Mouse (Mus musculus): Measurements from ENCODE around the gene Ap3b1. TPM values are rescaled to one million over a fixed set of nuclear protein-coding genes. Genes with fewer than 3 reads are reported as not detected.

The Ap3b1 gene
- polyA plus RNA-seq, 1 experiment = 23.0 TPM

- WGBS = 87% methylated on average over 7 of the region's 7 CpGs
- Histone ChIP-seq H3K4me1 (ENCODE audit: control insufficient read depth, insufficient read depth, low read length) (no peaks in the 10 kb centered on the region; the same call in 1 of the 2 replicates), H3K4me3 (replicated peaks; ENCODE audit: control insufficient read depth, low read depth, low read length) (no peak overlapping the region), H3K27ac (ENCODE audit: control insufficient read depth, insufficient read depth, low read depth, low read length, poor library complexity) (no peak overlapping the region)
- TF ChIP-seq CTCF (IDR thresholded peaks at IDR 0.05; ENCODE audit: control insufficient read depth, insufficient read depth, low read length) (no peak), POLR2A (IDR thresholded peaks at IDR 0.05; ENCODE audit: borderline replicate concordance, control insufficient read depth, low read depth, low read length) (no peak)
Measured at GRCm38 (mm10) chr13:94480256-94480655, 121.5 kb downstream of the Ap3b1 start.

- no peak overlapping the region for H3K4me3 ChIP-seq (replicated peaks; ENCODE audit: control insufficient read depth, low read depth, low read length)
- 83% methylated on average over 3 of the region's 3 CpGs for WGBS
- TF ChIP-seq POLR2A (IDR thresholded peaks at IDR 0.05; ENCODE audit: borderline replicate concordance, control insufficient read depth, low read depth, low read length) (no peak), CTCF (IDR thresholded peaks at IDR 0.05; ENCODE audit: control insufficient read depth, insufficient read depth, low read length) (no peak)
Measured at GRCm38 (mm10) chr13:94490684-94491083, 131.9 kb downstream of the Ap3b1 start.

GRCm38 (mm10) chr13:94491159-94491558 lies 132.4 kb downstream of the Ap3b1 start:
- Histone ChIP-seq H3K27ac (ENCODE audit: control insufficient read depth, insufficient read depth, low read depth, low read length, poor library complexity) (no peak overlapping the region), H3K4me1 (ENCODE audit: control insufficient read depth, insufficient read depth, low read length) (no peaks in the 10 kb centered on the region), H3K4me3 (replicated peaks; ENCODE audit: control insufficient read depth, low read depth, low read length) (no peak overlapping the region)
- no peak for TF ChIP-seq POLR2A (IDR thresholded peaks at IDR 0.05; ENCODE audit: borderline replicate concordance, control insufficient read depth, low read depth, low read length)
- TF ChIP-seq CTCF (IDR thresholded peaks at IDR 0.05; ENCODE audit: control insufficient read depth, insufficient read depth, low read length) = no peak
- 89% methylated on average over 8 of the region's 8 CpGs for WGBS

More at GRCm38 (mm10) chr13:94490684-94491083, 131.9 kb downstream of the Ap3b1 start:
- Histone ChIP-seq H3K4me1 (ENCODE audit: control insufficient read depth, insufficient read depth, low read length) (no peaks in the 10 kb centered on the region), H3K27ac (ENCODE audit: control insufficient read depth, insufficient read depth, low read depth, low read length, poor library complexity) (no peak overlapping the region)

GRCm38 (mm10) chr13:94497521-94497920 lies 138.8 kb downstream of the Ap3b1 start:
- TF ChIP-seq CTCF (IDR thresholded peaks at IDR 0.05; ENCODE audit: control insufficient read depth, insufficient read depth, low read length) (no peak), POLR2A (IDR thresholded peaks at IDR 0.05; ENCODE audit: borderline replicate concordance, control insufficient read depth, low read depth, low read length) (no peak)
- Histone ChIP-seq H3K4me1 (ENCODE audit: control insufficient read depth, insufficient read depth, low read length) (no peaks in the 10 kb centered on the region), H3K4me3 (replicated peaks; ENCODE audit: control insufficient read depth, low read depth, low read length) (no peak overlapping the region), H3K27ac (ENCODE audit: control insufficient read depth, insufficient read depth, low read depth, low read length, poor library complexity) (no peak overlapping the region)
- WGBS = 82% methylated on average over 3 of the region's 3 CpGs

GRCm38 (mm10) chr13:94506411-94506810 lies 147.7 kb downstream of the Ap3b1 start:
- no peak for TF ChIP-seq CTCF (IDR thresholded peaks at IDR 0.05; ENCODE audit: control insufficient read depth, insufficient read depth, low read length)
- no peak for TF ChIP-seq POLR2A (IDR thresholded peaks at IDR 0.05; ENCODE audit: borderline replicate concordance, control insufficient read depth, low read depth, low read length)
- no peak overlapping the region for H3K27ac ChIP-seq (ENCODE audit: control insufficient read depth, insufficient read depth, low read depth, low read length, poor library complexity)
- 76% methylated on average over 3 of the region's 3 CpGs for WGBS
- H3K4me3 ChIP-seq (replicated peaks; ENCODE audit: control insufficient read depth, low read depth, low read length) = no peak overlapping the region
- no peaks in the 10 kb centered on the region for H3K4me1 ChIP-seq (ENCODE audit: control insufficient read depth, insufficient read depth, low read length)

- H3K27ac ChIP-seq (ENCODE audit: control insufficient read depth, insufficient read depth, low read depth, low read length, poor library complexity) = no peak overlapping the region
- 90% methylated on average over 8 of the region's 8 CpGs for WGBS
- TF ChIP-seq CTCF (IDR thresholded peaks at IDR 0.05; ENCODE audit: control insufficient read depth, insufficient read depth, low read length) = no peak
- TF ChIP-seq POLR2A (IDR thresholded peaks at IDR 0.05; ENCODE audit: borderline replicate concordance, control insufficient read depth, low read depth, low read length) = no peak
- H3K4me3 ChIP-seq (replicated peaks; ENCODE audit: control insufficient read depth, low read depth, low read length) = no peak overlapping the region
- no peaks in the 10 kb centered on the region for H3K4me1 ChIP-seq (ENCODE audit: control insufficient read depth, insufficient read depth, low read length)
Measured at GRCm38 (mm10) chr13:94508344-94508743, 149.6 kb downstream of the Ap3b1 start.

- TF ChIP-seq POLR2A (IDR thresholded peaks at IDR 0.05; ENCODE audit: borderline replicate concordance, control insufficient read depth, low read depth, low read length) (no peak), CTCF (IDR thresholded peaks at IDR 0.05; ENCODE audit: control insufficient read depth, insufficient read depth, low read length) (no peak)
- no peaks in the 10 kb centered on the region for H3K4me1 ChIP-seq (ENCODE audit: control insufficient read depth, insufficient read depth, low read length)
- 66% methylated on average over 10 of the region's 10 CpGs for WGBS
- no peak overlapping the region for H3K27ac ChIP-seq (ENCODE audit: control insufficient read depth, insufficient read depth, low read depth, low read length, poor library complexity)
- no peak overlapping the region for H3K4me3 ChIP-seq (replicated peaks; ENCODE audit: control insufficient read depth, low read depth, low read length)
Measured at GRCm38 (mm10) chr13:94513157-94513767, 154.5 kb downstream of the Ap3b1 start.

- TF ChIP-seq CTCF (IDR thresholded peaks at IDR 0.05; ENCODE audit: control insufficient read depth, insufficient read depth, low read length) = no peak
- no peak for TF ChIP-seq POLR2A (IDR thresholded peaks at IDR 0.05; ENCODE audit: borderline replicate concordance, control insufficient read depth, low read depth, low read length)
- 67% methylated on average over 9 of the region's 9 CpGs for WGBS
- Histone ChIP-seq H3K4me3 (replicated peaks; ENCODE audit: control insufficient read depth, low read depth, low read length) (no peak overlapping the region), H3K4me1 (ENCODE audit: control insufficient read depth, insufficient read depth, low read length) (no peaks in the 10 kb centered on the region), H3K27ac (ENCODE audit: control insufficient read depth, insufficient read depth, low read depth, low read length, poor library complexity) (no peak overlapping the region)
Measured at GRCm38 (mm10) chr13:94513898-94514297, 155.1 kb downstream of the Ap3b1 start.

GRCm38 (mm10) chr13:94514992-94515391 lies 156.2 kb downstream of the Ap3b1 start:
- no peak for TF ChIP-seq POLR2A (IDR thresholded peaks at IDR 0.05; ENCODE audit: borderline replicate concordance, control insufficient read depth, low read depth, low read length)
- TF ChIP-seq CTCF (IDR thresholded peaks at IDR 0.05; ENCODE audit: control insufficient read depth, insufficient read depth, low read length) = no peak
- no peak overlapping the region for H3K4me3 ChIP-seq (replicated peaks; ENCODE audit: control insufficient read depth, low read depth, low read length)
- H3K27ac ChIP-seq (ENCODE audit: control insufficient read depth, insufficient read depth, low read depth, low read length, poor library complexity) = no peak overlapping the region
- H3K4me1 ChIP-seq (ENCODE audit: control insufficient read depth, insufficient read depth, low read length) = no peaks in the 10 kb centered on the region

All from bone marrow, adult 2 months (tissue).